Mouse (Mus musculus): ENCODE data around the gene Skp1a.
A peak's percentile ranks its signal among the peaks of the same experiment; 100 is the strongest.
"Not testable (repeated sequence)": the region's sequence is repeated elsewhere in the genome, so short reads cannot be mapped to it uniquely, and the experiment has no call there.

Gene Skp1a

DNA sequence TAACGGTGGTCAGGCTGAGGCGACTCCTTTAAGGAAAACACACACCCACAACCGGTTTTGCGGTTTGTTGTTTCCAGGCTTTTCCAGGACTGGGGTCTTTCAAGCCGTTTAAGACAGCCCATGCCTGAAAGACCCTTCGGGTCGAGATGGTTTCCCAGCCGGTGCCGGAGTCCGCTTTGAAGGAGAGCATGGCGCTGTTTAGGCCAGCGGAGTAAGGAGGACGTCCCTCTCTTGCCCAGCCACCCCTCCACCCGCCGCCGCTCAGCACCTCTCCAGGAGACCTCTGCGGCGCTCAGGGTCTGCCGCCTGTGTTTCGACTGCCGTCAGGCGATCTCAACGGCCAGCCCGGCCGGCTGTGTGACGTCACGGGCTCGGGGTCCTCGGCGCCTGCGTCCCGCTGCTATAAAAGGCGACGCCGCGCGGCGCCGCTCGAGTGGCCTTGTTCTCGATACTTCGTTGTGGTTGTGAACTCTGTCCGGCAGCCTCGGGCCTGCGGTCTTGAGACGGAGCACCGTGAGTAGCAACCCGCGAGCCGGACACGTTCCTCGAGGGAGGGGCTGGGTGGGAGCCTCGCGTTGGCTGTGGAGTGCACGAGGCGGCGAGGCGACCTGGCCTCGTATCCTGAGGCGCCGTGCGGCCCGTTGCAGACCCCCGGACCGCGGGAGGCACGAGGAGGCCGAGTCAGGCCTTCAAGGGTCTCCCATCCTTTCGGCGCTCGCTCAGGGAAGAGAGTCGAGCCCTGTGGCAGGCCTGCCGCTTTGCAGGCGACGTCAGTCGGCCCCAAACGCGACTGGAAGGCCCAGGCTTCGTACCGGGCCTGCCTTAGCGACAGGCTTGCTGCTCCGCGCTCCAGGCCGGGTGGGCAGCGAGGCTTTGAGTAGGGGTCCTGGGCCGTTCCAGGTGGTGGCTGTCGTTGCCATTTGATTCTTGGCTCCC, at the start of gene Skp1a:
Skp1a (plus strand) TSS at position 390 of the 936 bp plus-strand sequence.
- DNase-seq, result peak; percentile 86 to 93

DNA sequence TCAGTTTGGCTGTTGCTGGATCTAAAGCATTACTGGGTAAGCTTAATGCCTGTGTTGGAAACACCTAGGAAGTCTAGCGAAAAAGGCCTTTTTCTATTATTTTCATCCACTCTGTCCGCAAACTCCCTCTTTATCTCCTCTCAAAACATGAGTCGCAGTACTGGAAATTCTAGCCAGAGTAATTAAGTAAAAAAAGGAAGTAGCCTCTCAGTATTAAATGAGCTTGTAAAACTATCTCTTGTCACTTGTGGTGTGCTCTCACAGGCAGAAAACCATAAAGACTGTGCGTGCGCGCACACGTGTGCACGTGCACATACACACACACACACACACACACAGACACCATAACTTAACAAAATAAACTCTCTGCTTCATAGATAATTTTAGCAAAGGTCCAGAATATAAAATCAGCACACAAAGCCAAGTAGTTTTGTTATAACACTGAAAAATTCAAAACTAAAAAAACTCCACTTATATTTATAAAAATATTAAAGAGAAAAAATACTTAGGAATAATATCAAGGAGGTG, 35.2 kb upstream of the Skp1a start:
- not testable (repeated sequence) for DNase-seq

DNA sequence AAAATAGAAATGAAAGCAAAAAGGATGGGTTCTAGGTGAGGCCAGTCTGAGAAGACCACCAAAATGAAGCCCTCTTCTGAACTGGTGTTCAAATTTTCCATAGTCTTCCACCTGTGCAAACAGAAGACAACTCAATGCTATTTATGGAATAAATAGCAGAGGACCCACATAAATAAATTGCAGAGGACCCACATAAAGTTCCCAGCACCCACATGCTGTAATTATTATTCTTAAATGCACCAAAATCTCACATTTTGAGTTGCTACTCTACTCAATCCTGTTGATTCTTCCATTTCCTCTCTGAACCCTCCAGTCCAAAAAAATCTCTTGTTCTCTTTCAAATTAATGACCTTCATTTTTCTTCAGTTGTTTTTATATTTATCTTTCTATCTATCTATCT, 17.9 kb upstream of the Skp1a start, which contains the start of gene Olfr1371:
Olfr1371 (minus strand) TSS at position 101 of the 400 bp plus-strand sequence.
- no peak for DNase-seq

DNA sequence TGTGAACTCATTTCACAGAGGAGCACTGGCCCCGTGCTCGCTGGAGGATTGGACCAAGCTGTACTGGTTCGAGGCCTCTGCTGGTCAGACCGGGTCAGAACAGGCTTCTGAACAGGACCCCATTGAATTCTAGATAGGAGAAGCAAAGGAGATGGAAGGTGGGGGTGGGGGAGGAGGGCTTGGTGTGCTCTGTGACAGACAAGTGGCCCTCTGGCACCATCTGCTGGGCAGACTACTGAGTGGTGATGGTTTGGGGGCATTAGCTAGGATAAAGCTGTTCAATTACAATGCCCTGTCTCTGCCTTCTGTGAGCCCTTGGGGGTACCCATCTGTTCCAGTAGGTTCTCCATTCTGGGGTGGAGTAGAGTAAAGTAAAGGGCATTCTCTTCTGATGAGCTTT, 11.5 kb upstream of the Skp1a start:
- peak; percentile 29 to 68 for DNase-seq

DNA sequence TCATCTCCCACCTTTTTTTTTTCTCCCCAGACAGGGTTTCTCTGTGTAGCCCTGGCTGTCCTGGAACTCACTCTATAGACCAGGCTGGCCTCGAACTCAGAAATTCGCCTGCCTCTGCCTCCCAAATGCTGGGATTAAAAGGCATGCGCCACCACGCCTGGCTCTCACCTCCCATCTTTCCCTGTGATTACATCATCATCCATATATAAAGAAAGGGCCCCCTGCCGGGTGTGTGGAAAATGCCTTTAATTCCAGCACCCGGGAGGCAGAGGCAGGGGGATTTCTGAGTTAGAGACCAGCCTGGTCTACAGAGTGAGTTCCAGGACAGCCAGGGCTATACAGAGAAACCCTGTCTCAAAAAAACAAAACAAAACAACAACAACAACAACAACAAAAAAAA, 9.9 kb upstream of the Skp1a start:
- not testable (repeated sequence) for DNase-seq

DNA sequence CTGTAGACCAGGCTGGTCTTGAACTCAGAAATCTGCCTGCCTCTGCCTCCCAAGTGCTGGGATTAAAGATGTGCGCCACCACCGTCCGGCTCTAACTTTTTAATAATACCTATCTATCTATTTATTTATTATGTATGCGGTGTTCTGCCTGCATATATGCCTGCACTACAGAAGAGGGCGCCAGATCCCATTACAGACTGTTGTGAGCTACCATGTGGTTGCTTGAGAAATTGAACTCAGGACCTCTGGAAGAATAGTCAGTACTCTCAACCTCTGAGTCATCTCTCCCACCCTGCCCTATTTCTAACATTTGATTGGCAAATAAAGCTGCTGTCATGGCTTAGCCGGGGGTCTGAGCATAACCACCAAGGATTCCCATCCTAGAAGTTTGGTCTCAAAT, 8.9 kb upstream of the Skp1a start:
- DNase-seq, result no peak

DNA sequence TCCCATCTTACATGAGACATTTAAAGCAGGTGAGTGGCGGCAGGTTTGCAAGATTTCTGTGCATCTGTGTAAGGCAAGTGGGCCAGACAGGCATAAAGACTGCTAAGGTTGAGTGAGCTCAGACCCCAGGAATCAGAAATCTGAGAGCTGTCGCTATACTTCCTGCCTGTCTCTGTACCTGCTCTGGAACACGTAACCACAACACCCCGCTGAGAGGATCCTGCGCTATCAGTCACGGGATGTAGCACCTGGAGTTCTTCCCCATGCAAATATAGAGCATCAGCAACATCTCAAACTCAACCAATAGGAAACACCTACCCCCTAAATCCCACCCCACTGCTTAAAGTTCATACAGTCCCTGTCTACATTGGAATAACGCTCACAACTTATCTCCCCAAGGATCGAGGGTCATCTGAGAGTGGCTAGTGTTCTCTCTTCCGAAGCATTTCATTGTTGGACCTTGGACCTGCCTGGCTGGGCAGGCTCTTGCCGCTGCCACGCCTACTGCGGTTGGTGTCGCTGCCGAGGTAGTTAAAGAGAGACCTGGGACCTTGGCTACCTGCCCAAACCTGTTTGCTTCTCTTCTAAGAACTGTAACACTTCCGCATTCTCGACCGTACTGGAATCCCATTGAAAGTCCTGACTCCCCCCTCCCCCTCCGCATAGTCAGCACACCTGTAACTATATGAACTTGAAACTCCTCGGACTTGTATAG, 7.7 kb upstream of the Skp1a start:
- peak; percentile 37 to 60 for DNase-seq

DNA sequence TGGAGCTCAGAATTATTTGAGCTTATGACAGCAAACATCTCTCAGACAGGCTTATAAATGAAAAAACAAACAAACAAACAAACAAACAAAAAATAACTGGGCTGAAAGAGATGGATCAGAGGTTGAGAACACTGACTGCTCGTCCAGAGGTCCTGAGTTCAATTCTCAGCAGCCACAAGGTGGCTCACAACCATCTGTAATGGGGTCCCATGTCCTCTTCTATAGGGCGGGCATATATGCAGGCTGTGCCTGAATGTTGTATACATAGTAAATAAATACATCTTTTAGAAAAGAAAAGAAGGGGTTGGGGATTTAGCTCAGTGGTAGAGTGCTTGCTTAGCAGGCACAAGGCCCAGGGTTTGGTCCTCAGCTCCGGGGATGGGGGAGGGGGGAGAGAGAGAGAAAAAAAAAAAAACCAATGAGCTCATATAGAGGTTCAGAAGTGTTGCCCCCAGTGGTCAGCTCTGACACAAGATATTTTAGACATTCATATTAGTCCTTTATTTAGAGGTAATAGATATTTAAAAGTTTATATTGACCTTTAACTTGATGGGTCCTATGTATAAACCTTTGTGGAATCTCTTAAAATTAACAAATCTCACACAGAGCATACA, 5.7 kb upstream of the Skp1a start:
- DNase-seq, result no peak

DNA sequence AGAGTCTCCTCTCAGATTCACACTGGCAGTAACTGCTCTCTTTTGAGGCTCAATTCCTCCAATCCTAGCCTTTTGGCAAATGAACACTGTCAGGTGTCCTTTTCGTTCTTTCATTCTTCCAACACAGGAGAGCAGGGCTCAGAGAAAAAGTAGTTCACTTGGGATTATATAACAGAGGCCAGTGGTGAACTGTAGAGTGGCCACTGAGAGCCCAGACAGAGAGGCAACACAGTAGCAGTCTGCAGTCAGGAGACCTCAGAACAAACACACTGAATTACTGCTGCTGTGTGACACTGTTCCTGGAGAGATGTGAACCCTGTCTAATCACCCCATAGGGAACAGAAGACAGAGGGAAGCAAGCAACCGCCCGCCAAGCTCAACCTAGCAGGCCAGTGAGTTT, 4.7 kb upstream of the Skp1a start:
- DNase-seq, result no peak

DNA sequence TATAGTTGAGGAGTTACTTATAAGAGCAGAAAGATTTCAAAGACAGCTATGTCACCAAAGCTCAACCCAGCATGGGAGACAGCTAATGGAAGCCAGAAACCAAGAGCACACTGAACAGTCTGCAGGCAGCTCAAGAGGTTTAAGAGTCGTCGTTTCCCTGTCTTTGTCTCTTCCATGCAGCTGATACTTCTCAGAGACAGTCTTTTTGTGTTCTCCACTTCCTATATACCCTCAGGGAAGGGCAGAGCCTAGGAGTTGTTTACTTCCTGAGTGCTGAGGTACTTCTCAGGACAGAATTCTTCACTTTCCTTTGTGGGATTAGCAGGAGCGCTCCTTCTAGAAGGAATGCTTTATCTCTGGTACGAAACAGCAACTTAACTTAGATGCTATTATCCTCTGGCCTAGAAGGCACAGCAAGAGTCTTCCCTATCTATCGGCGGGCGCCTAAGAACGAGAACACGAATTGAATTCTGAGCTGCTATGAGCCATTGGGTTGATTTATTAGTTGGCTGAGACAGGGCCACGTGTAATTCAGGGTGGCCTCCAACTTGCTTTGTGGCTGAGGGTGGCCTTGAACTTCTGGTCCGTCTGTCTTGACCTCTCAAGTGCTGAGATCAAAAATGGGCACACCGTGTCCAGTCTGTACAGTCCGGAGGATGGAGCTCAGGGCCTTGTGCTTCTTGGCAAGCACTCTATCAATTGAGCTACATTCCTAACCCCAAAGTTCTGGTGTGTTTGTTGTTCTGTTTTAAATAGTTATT, 4.1 kb upstream of the Skp1a start:
- DNase-seq, result no peak

DNA sequence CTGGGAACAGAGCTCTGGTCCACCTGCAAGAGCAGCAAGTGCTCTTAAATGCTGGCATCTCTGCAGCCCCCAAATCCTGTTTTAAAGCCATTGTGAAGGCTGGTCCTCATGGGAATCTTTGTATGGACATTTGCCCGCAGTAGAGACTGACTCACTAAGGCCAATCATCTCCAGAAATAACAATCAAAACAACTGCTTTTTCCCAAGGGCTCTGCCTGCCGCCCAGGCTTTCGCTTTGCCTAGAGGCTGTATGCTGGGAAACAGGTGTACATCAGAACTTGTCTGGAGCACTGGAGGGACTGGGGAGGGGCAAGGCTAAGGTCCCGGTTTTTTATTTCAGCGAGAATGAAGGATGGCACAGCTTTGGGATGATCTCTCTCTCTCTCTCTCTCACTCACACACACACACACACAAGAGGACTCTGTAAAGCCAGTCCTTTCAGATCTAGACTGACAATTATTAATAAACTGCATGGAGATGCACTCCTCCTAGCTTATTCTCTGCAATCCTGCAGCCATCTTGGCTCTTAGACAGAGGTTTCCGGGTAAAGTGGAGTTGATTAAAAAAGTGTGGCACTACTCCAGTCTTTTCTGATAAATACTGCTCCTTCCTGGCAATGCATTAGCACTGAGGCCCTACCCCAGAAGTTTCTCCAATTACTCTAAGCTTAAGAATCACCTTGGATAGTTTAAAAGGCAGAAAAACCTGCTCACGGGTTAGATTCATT, 2.9 kb upstream of the Skp1a start:
- DNase-seq, result no peak

DNA sequence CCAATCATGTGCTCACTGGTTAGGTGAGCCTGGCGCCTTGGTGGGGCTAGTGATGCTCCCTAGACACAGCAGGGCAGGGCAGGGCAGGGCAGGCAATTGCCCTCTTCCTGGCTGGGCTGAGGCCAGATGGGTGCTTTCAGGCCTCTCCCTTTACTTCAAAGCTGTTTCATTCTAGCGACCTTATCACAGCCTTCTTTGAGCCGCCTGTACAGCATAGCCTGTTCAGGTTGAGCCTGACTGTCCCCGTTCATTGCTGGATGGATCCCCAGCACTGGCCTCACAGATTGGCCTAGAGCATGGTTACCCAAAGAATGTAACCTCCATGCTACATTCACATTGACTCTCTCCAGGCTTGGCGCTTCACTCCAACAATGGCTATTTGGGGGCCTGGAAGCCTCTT, 1.1 kb upstream of the Skp1a start:
- no peak for DNase-seq

DNA sequence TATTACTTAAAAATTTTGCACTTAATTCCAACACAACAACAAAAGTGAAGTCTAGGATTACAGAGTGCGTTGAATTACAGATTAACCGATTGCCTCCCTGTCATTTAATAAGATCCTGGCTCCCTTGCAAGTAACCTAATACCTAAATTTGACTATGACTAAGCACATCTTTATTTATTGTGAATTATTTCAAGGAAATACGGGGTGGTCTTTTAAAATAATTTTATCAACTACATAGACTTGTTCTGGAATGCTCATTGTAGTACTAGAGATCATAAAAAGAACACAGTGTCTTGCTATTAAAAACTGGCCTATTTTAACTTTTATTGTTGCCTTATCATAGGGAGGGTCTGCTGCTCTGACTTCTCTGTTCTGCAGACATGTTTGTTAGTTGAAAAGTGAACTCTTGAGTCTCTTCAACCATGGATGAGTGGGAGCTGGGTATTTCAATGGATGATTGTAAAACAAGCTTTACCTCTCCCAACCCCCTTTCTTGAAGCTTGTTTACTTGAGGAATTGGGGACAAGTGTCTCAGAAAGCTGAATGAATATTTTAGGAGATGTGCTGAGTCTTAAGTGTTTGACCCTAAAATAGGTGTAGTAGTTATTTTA, 1.4 kb downstream of the Skp1a start:
- DNase-seq, result no peak

DNA sequence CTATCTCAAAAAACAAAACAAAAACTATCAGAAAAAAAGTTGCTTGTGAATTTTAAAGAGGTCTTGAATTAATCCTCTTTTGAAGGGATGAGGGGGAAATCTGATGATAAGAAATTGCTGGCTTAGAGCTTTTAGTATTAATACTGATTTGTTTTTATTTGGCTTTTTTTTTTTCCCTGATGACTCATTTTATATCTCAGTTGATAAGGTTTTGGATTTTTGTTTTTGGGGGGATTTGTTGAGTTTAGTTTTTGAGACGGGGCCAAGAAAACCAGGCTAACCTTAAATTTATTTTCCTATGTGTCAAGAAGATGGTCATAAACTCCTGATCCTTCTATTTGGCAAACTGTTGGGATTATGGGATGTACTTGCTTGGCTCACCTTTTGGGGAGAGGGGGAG, 2.1 kb downstream of the Skp1a start:
- no peak for DNase-seq

DNA sequence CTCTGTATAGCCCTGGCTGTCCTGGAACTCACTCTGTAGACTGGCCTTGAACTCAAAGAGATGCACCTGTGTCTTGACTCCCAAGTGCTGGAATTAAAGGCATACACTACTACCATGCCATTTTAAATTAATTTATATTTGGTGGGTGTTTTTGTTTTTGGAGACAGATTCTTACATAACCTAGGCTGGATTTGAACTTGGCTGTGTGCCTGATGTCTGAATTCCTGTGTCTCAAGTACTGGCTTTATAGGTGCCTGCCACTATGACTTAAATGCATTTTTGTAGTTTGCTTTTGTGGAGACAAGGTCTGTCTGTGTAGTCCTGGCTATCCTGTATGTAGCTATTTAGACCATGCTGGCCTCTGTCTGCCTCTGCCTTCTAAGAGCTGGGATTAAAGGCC, 2.7 kb downstream of the Skp1a start:
- no peak for DNase-seq

DNA sequence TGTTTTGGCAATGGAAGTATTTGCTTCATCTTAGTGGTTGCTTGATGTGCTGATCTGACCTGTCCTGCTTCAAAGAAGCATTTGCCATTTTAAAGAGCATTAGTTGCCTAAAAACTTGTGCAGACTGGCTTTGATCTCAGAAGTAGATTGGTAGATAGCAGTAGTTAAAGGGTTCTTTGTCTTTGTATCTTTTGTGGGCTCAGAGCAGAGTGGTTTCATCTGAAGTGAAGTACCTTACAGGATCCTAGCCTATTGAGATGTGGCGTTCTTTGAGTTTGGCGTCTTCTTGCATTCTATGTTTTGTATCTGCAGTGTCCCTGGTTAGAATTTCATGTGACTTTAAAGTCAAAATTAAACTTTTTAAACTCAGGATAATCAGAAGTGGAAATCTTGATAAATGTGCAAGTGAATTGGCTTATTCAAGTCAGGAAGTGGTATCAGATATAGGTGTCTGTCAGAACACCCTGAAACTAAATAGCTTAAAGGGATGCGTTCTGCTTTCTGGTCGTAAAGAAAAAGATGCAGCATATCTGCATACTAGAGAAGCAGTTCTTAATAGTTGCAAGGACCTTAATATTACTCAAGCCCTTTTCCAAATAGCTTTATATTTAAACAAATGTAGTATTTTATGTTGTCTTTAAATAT, 9.2 kb downstream of the Skp1a start:
- no peak for DNase-seq

DNA sequence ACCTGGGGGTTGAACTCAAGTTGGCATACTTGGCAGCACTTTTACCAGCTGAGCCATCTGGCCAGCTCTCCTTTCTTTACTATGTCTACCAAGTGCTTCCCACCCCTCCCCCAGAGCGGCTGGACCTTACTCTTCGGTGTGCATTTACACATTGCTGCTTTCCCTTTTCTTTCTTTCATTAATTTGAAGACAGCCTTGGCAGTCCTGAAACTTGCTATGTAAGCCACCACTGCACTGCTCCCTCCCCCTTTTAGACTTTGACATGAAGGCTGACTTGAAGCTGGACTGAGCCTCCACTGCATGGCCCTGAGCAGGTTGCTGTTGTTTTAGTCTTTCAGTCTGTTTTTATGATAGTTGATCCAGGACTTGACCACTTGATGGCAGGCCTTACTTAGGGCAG, 17.7 kb downstream of the Skp1a start:
- no peak for DNase-seq

DNA sequence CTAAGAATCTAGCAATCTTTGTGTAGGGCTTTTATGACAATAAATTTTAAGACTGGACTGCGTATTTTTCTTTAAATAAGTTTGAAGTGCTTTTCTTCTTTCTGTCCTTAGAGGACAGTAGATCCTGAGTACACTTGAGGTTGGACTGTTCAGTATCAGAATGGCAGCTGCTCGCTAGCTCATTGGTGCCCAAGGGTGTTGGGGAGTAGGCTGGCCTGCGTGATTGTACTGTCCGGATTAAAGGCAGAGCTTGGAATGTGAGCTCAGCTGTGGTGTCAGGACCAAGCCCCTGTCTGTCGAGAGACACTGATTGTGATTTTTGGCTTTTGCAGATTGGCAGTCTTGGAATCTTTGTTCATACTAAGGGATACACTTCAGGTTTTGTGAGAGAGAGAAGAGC, 20.0 kb downstream of the Skp1a start:
- no peak for DNase-seq

DNA sequence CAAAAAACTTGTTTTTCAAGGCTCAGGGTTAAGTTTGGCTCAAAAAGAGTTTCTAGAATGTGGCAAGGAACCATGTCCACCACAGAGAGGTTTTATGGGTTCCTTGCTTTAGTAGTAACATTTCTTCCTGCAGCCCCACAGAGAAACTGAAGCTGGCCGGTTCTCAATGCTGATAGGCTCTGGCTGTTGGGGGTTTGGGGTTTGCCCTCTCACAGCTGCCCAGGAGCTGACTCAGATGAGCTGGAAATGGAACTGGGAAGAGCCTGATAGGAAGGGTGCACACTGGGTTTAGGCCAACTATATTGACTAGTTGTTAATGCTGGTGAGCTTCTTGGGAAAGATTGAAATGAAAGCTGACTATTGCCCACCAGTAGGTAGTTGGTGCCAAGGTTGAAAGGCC, 20.9 kb downstream of the Skp1a start:
- DNase-seq, result no peak

DNA sequence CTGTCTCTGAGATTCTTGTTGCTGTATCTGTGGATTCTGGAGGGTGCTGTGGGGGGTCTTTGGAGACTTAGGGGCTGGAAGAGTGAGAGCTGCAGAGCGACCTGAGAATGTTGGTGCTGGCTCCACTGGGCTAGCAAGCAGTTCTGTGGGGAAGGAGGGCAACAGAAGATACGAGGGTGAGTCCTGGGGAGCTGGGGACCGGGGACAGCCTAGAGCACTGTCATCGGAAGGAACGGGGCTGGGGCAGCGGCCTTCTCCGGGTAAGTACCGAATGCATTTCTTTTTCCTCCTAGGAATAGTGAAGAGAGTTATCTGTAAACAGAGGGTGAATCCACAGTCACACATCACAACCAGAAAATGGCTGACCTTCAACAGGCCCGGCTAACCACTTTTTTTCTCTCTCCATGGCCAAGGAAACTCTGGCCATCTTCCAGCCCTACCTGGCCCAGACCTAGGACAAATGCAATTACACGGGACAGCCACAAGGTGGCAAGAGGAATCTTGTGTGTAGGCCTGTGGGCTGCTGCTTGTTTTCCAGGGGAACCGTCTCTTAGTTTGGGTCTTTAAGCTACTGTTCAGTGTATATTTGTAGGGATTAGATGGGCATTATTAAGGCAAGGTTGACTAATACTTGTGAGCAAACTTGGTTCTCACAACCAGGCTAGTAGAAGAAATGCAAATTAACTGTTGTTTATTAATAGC, 22.0 kb downstream of the Skp1a start:
- peak in 1 of 2 experiments; percentile 37 for DNase-seq
